Mouse (Mus musculus): Measurements from ENCODE around the gene Rubcnl. TPM values are rescaled to one million over a fixed set of nuclear protein-coding genes. Genes with fewer than 3 reads are reported as not detected.

Rubcnl gene
- total and polyA plus RNA-seq, 2 experiments from 2014 or later, result 0.25 to 0.26 TPM

GRCm38 (mm10) chr14:74997041-74997440 lies 18.8 kb upstream of the Rubcnl start:
- no peaks in the 10 kb centered on the region for H3K9me3 ChIP-seq (ENCODE audit: low read length)
- H3K4me2 ChIP-seq (ENCODE audit: low read depth, low read length), result no peak overlapping the region
- H3K9ac ChIP-seq (replicated peaks; ENCODE audit: low read length), result no peak overlapping the region
- DNase-seq (ENCODE audit: low spot score), result no peak
- 99% methylated on average over 2 of the region's 2 CpGs for WGBS
- no peak overlapping the region for H3K27ac ChIP-seq
- H3K4me1 ChIP-seq (ENCODE audit: insufficient read depth, low read length), result no peaks in the 10 kb centered on the region
- ATAC-seq, result no peak
- H3K4me3 ChIP-seq (ENCODE audit: low read length), result no peak overlapping the region
- no peak for TF ChIP-seq CTCF (IDR thresholded peaks at IDR 0.05; ENCODE audit: low read depth)
- no peaks in the 10 kb centered on the region for H3K36me3 ChIP-seq (ENCODE audit: insufficient read depth, low read length)
- no peaks in the 10 kb centered on the region for H3K27me3 ChIP-seq (ENCODE audit: insufficient read depth, low read length)

GRCm38 (mm10) chr14:75001364-75001763 lies 14.5 kb upstream of the Rubcnl start:
- no peak overlapping the region for H3K27ac ChIP-seq
- H3K4me1 ChIP-seq (ENCODE audit: insufficient read depth, low read length), result no peaks in the 10 kb centered on the region
- no peak overlapping the region for H3K9ac ChIP-seq (replicated peaks; ENCODE audit: low read length)
- no peak overlapping the region for H3K4me3 ChIP-seq (ENCODE audit: low read length)
- TF ChIP-seq CTCF (IDR thresholded peaks at IDR 0.05; ENCODE audit: low read depth), result no peak
- no peaks in the 10 kb centered on the region for H3K27me3 ChIP-seq (ENCODE audit: insufficient read depth, low read length)
- no peaks in the 10 kb centered on the region for H3K36me3 ChIP-seq (ENCODE audit: insufficient read depth, low read length)
- no peak overlapping the region for H3K4me2 ChIP-seq (ENCODE audit: low read depth, low read length)
- H3K9me3 ChIP-seq (ENCODE audit: low read length), result no peaks in the 10 kb centered on the region
- ATAC-seq, result no peak
- WGBS, result 85% methylated on average over 6 of the region's 6 CpGs
- no peak for DNase-seq (ENCODE audit: low spot score)

- Histone ChIP-seq H3K4me3 (ENCODE audit: low read length) (no peak overlapping the region), H3K4me2 (ENCODE audit: low read depth, low read length) (no peak overlapping the region), H3K4me1 (ENCODE audit: insufficient read depth, low read length) (no peaks in the 10 kb centered on the region), H3K9me3 (ENCODE audit: low read length) (no peaks in the 10 kb centered on the region), H3K27ac (no peak overlapping the region), H3K36me3 (ENCODE audit: insufficient read depth, low read length) (no peaks in the 10 kb centered on the region), H3K9ac (replicated peaks; ENCODE audit: low read length) (no peak overlapping the region), H3K27me3 (ENCODE audit: insufficient read depth, low read length) (no peaks in the 10 kb centered on the region)
- ATAC-seq, result no peak
- DNase-seq (ENCODE audit: low spot score), result no peak
- WGBS, result 72% methylated on average over 3 of the region's 3 CpGs
- TF ChIP-seq CTCF (IDR thresholded peaks at IDR 0.05; ENCODE audit: low read depth), result no peak
Measured at GRCm38 (mm10) chr14:75003356-75003755, 12.5 kb upstream of the Rubcnl start.

GRCm38 (mm10) chr14:75005478-75006199 lies 10.2 kb upstream of the Rubcnl start:
- ATAC-seq, result no peak
- 84% methylated on average over 2 of the region's 2 CpGs for WGBS

GRCm38 (mm10) chr14:75010346-75010745 lies 5.5 kb upstream of the Rubcnl start:
- Histone ChIP-seq H3K4me3 (ENCODE audit: low read length) (no peak overlapping the region), H3K9ac (replicated peaks; ENCODE audit: low read length) (no peak overlapping the region), H3K27ac (no peak overlapping the region), H3K9me3 (ENCODE audit: low read length) (no peaks in the 10 kb centered on the region), H3K4me1 (ENCODE audit: insufficient read depth, low read length) (peaks cover 4% of the 10 kb centered on the region; the same call in 1 of the 2 replicates), H3K27me3 (ENCODE audit: insufficient read depth, low read length) (no peaks in the 10 kb centered on the region), H3K36me3 (ENCODE audit: insufficient read depth, low read length) (no peaks in the 10 kb centered on the region), H3K4me2 (ENCODE audit: low read depth, low read length) (no peak overlapping the region)
- no peak for TF ChIP-seq CTCF (IDR thresholded peaks at IDR 0.05; ENCODE audit: low read depth)
- 70% methylated on average over 4 of the region's 4 CpGs for WGBS
- ATAC-seq (no peak), DNase-seq (ENCODE audit: low spot score) (no peak)

More at GRCm38 (mm10) chr14:75005478-75006199, 10.2 kb upstream of the Rubcnl start:
- Histone ChIP-seq H3K9ac (replicated peaks; ENCODE audit: low read length) (no peak overlapping the region), H3K27me3 (ENCODE audit: insufficient read depth, low read length) (no peaks in the 10 kb centered on the region), H3K4me2 (ENCODE audit: low read depth, low read length) (no peak overlapping the region), H3K4me1 (ENCODE audit: insufficient read depth, low read length) (peaks cover under 1% of the 10 kb centered on the region; the same call in 1 of the 2 replicates), H3K4me3 (ENCODE audit: low read length) (no peak overlapping the region), H3K9me3 (ENCODE audit: low read length) (no peaks in the 10 kb centered on the region), H3K27ac (no peak overlapping the region), H3K36me3 (ENCODE audit: insufficient read depth, low read length) (no peaks in the 10 kb centered on the region)
- DNase-seq (ENCODE audit: low spot score), result no peak
- no peak for TF ChIP-seq CTCF (IDR thresholded peaks at IDR 0.05; ENCODE audit: low read depth)

GRCm38 (mm10) chr14:75010986-75011655 lies 4.7 kb upstream of the Rubcnl start:
- H3K4me1 ChIP-seq (ENCODE audit: insufficient read depth, low read length), result peaks cover 4% of the 10 kb centered on the region; the same call in 1 of the 2 replicates
- H3K4me2 ChIP-seq (ENCODE audit: low read depth, low read length), result no peak overlapping the region
- no peak overlapping the region for H3K9ac ChIP-seq (replicated peaks; ENCODE audit: low read length)
- TF ChIP-seq CTCF (IDR thresholded peaks at IDR 0.05; ENCODE audit: low read depth), result peak; percentile 25; the same call in 1 of the 2 replicates
- WGBS, result 29% methylated on average over 8 of the region's 8 CpGs
- H3K27me3 ChIP-seq (ENCODE audit: insufficient read depth, low read length), result no peaks in the 10 kb centered on the region
- no peak overlapping the region for H3K4me3 ChIP-seq (ENCODE audit: low read length)
- ATAC-seq (peak; percentile 76), DNase-seq (ENCODE audit: low spot score) (peak; percentile 50)
- no peaks in the 10 kb centered on the region for H3K36me3 ChIP-seq (ENCODE audit: insufficient read depth, low read length)
- H3K27ac ChIP-seq, result no peak overlapping the region
- H3K9me3 ChIP-seq (ENCODE audit: low read length), result no peaks in the 10 kb centered on the region

- H3K9me3 ChIP-seq (ENCODE audit: low read length), result no peaks in the 10 kb centered on the region
- no peak for TF ChIP-seq CTCF (IDR thresholded peaks at IDR 0.05; ENCODE audit: low read depth)
- no peak overlapping the region for H3K27ac ChIP-seq
- H3K4me2 ChIP-seq (ENCODE audit: low read depth, low read length), result peak overlapping the region; percentile 97
- H3K4me3 ChIP-seq (ENCODE audit: low read length), result peak overlapping the region; percentile 53
- DNase-seq (ENCODE audit: low spot score) (no peak), ATAC-seq (no peak)
- H3K4me1 ChIP-seq (ENCODE audit: insufficient read depth, low read length), result no peaks in the 10 kb centered on the region
- H3K36me3 ChIP-seq (ENCODE audit: insufficient read depth, low read length), result no peaks in the 10 kb centered on the region
- no peaks in the 10 kb centered on the region for H3K27me3 ChIP-seq (ENCODE audit: insufficient read depth, low read length)
- H3K9ac ChIP-seq (replicated peaks; ENCODE audit: low read length), result no peak overlapping the region
- 76% methylated on average over 9 of the region's 9 CpGs for WGBS
Measured at GRCm38 (mm10) chr14:75016715-75017020, 841 bp downstream of the Rubcnl start.
